Mouse (Mus musculus) G1E (cell line): ENCODE data around the gene Bid. TPM values are rescaled to one million over a fixed set of nuclear protein-coding genes. Genes with fewer than 3 reads are reported as not detected.

Experiments
- ATAC-seq: 2 replicates; pipeline ENCODE4 v1.8.0; 2016; ENCODE audit warnings: mild to moderate bottlenecking; ENCODE audit not compliant: insufficient number of reproducible peaks, poor library complexity, low FRiP score, severe bottlenecking; ENCODE audit errors: extremely low read depth
- DNase-seq: peaks from one replicate; pipeline ENCODE4 v3.0.0; 2012; ENCODE audit warnings: low spot score
- H3K27me3 ChIP-seq: 2 replicates; pipeline ENCODE4 v1.6.1; 2012; ENCODE audit warnings: mild to moderate bottlenecking, low read length, inconsistent platforms; ENCODE audit not compliant: insufficient read depth
- H3K36me3 ChIP-seq: replicated peaks from 2 replicates; pipeline ENCODE3; 2012; ENCODE audit warnings: mild to moderate bottlenecking, inconsistent platforms
- H3K4me1 ChIP-seq: 2 replicates; pipeline ENCODE4 v1.6.1; 2012; ENCODE audit warnings: low read depth, low read length, inconsistent platforms, mixed read lengths; ENCODE audit not compliant: insufficient read depth
- H3K4me3 ChIP-seq: 2 replicates; pipeline ENCODE4 v1.5.1; 2012; ENCODE audit warnings: low read depth, mild to moderate bottlenecking, inconsistent platforms, low read length, moderate library complexity, mixed read lengths
- H3K9me3 ChIP-seq: replicated peaks from 2 replicates; pipeline ENCODE4 v1.6.1; 2012; ENCODE audit warnings: inconsistent platforms
- CTCF ChIP-seq: IDR thresholded peaks from 2 replicates; pipeline ENCODE4 v1.5.1; 2012; ENCODE audit warnings: low read depth, low read length, inconsistent platforms, mixed read lengths
- GATA1 ChIP-seq: IDR thresholded peaks from 2 replicates; pipeline ENCODE4 v1.6.1; 2012; ENCODE audit warnings: borderline replicate concordance, low read length, inconsistent platforms, mixed read lengths
- GATA2 ChIP-seq: IDR thresholded peaks from 2 replicates; pipeline ENCODE4 v1.6.1; 2012; ENCODE audit warnings: low read depth, low read length, inconsistent platforms, borderline replicate concordance
- POLR2AphosphoS5 ChIP-seq: IDR thresholded peaks from 2 replicates; pipeline ENCODE4 v1.6.1; 2012; ENCODE audit warnings: low read depth, low read length, inconsistent platforms; ENCODE audit not compliant: insufficient replicate concordance
- TAL1 ChIP-seq: conservative IDR thresholded peaks from 2 replicates; pipeline ENCODE4 v1.6.1; 2012; ENCODE audit warnings: low read depth, low read length, inconsistent platforms, mixed read lengths
- polyA plus RNA-seq: library from polyadenylated mRNA; stranded (reverse); fragments of >175 nt; gene quantifications from 2 replicates; pipeline ENCODE4 v1.2.3, GENCODE M21; 2012
- total RNA-seq, 2 experiments: library from RNA; stranded (forward) in 1 of 2; stranded (reverse) in 1 of 2; fragments of 200-1000 nt in 1 of 2; fragments of >200 nt in 1 of 2; fragmentation: Nextera tagmentation in 1 of 2; gene quantifications; 2 replicates each; pipeline ENCODE4 v1.2.3; 2014 to 2017

Gene Bid
- total and polyA plus RNA-seq, 3 experiments, result 34.1 to 64.3 (median 42.8) TPM

- ATAC-seq, result peak; percentile 88
- DNase-seq, result peak; percentile 90
- TF ChIP-seq POLR2AphosphoS5 (no peak), TAL1 (peak; percentile 99), GATA2 (no peak), GATA1 (no peak), CTCF (no peak)
- Histone ChIP-seq H3K4me3 (peak overlapping the region; percentile 47; the same call in 1 of the 2 replicates), H3K4me1 (peaks cover 87% of the 10 kb centered on the region), H3K36me3 (peaks cover 89% of the 10 kb centered on the region), H3K27me3 (no peaks in the 10 kb centered on the region), H3K9me3 (no peaks in the 10 kb centered on the region)
Observed at GRCm38 (mm10) chr6:120956259-120957161, 39.9 kb upstream of the Bid start.

GRCm38 (mm10) chr6:120955215-120955614 is 38.6 kb upstream of the Bid start:
- TF ChIP-seq CTCF, result no peak
- ATAC-seq (no peak), DNase-seq (peak; percentile 70)
- no peak overlapping the region; the same call in 1 of the 2 replicates for H3K4me3 ChIP-seq
- no peaks in the 10 kb centered on the region for H3K9me3 ChIP-seq
- H3K36me3 ChIP-seq, result peaks cover 85% of the 10 kb centered on the region
- H3K4me1 ChIP-seq, result peaks cover 79% of the 10 kb centered on the region
- no peaks in the 10 kb centered on the region for H3K27me3 ChIP-seq

- H3K36me3 ChIP-seq, result peaks cover 85% of the 10 kb centered on the region
- no peak for ATAC-seq
- TF ChIP-seq CTCF (no peak), GATA2 (no peak), TAL1 (no peak), POLR2AphosphoS5 (no peak), GATA1 (no peak)
- no peaks in the 10 kb centered on the region for H3K9me3 ChIP-seq
- H3K4me3 ChIP-seq, result no peak overlapping the region; the same call in 1 of the 2 replicates
- no peak for DNase-seq
- H3K4me1 ChIP-seq, result peaks cover 69% of the 10 kb centered on the region
- H3K27me3 ChIP-seq, result no peaks in the 10 kb centered on the region
Observed at GRCm38 (mm10) chr6:120954241-120954640, 37.6 kb upstream of the Bid start.

GRCm38 (mm10) chr6:120952475-120952874 is 35.8 kb upstream of the Bid start:
- H3K27me3 ChIP-seq, result no peaks in the 10 kb centered on the region
- H3K4me1 ChIP-seq, result peaks cover 53% of the 10 kb centered on the region
- no peaks in the 10 kb centered on the region for H3K9me3 ChIP-seq
- no peak overlapping the region for H3K4me3 ChIP-seq
- no peak for TF ChIP-seq TAL1
- no peak for TF ChIP-seq POLR2AphosphoS5
- no peak for TF ChIP-seq GATA2
- TF ChIP-seq CTCF, result no peak
- no peak for ATAC-seq
- no peak for DNase-seq
- H3K36me3 ChIP-seq, result peaks cover 85% of the 10 kb centered on the region

GRCm38 (mm10) chr6:120951311-120951710 is 34.7 kb upstream of the Bid start:
- peaks cover 93% of the 10 kb centered on the region for H3K36me3 ChIP-seq

GRCm38 (mm10) chr6:120945510-120945909 is 28.9 kb upstream of the Bid start:
- no peaks in the 10 kb centered on the region for H3K27me3 ChIP-seq
- ATAC-seq (no peak), DNase-seq (no peak)
- no peak for TF ChIP-seq POLR2AphosphoS5
- no peak for TF ChIP-seq GATA2
- TF ChIP-seq GATA1, result no peak
- TF ChIP-seq TAL1, result no peak
- TF ChIP-seq CTCF, result no peak
- H3K9me3 ChIP-seq, result no peaks in the 10 kb centered on the region
- H3K4me3 ChIP-seq, result no peak overlapping the region
- H3K36me3 ChIP-seq, result peaks cover 97% of the 10 kb centered on the region
- H3K4me1 ChIP-seq, result peaks cover 6% of the 10 kb centered on the region; the same call in 1 of the 2 replicates

More at GRCm38 (mm10) chr6:120951311-120951710, 34.7 kb upstream of the Bid start:
- Histone ChIP-seq H3K9me3 (no peaks in the 10 kb centered on the region), H3K4me1 (peaks cover 42% of the 10 kb centered on the region), H3K27me3 (no peaks in the 10 kb centered on the region), H3K4me3 (no peak overlapping the region)
- no peak for ATAC-seq
- DNase-seq, result no peak
- TF ChIP-seq GATA1, result no peak
- TF ChIP-seq GATA2, result no peak
- no peak for TF ChIP-seq POLR2AphosphoS5
